Mouse (Mus musculus) testis, adult 2 months (tissue): ENCODE measurements around the gene Slc32a1.

Source experiments
- CTCF ChIP-seq: fragments of 200-500 bp; IDR thresholded peaks from 2 replicates; pipeline ENCODE4 v1.5.1; 2012; ENCODE audit warnings: low read depth, mild to moderate bottlenecking, inconsistent platforms, low read length, moderate library complexity; ENCODE audit not compliant: control insufficient read depth, insufficient read depth, insufficient replicate concordance
- POLR2A ChIP-seq: fragments of 200-500 bp; IDR thresholded peaks from 2 replicates; pipeline ENCODE4 v1.6.1; 2012; ENCODE audit warnings: low read depth, mild to moderate bottlenecking, inconsistent platforms, low read length, moderate library complexity; ENCODE audit not compliant: control insufficient read depth

DNA sequence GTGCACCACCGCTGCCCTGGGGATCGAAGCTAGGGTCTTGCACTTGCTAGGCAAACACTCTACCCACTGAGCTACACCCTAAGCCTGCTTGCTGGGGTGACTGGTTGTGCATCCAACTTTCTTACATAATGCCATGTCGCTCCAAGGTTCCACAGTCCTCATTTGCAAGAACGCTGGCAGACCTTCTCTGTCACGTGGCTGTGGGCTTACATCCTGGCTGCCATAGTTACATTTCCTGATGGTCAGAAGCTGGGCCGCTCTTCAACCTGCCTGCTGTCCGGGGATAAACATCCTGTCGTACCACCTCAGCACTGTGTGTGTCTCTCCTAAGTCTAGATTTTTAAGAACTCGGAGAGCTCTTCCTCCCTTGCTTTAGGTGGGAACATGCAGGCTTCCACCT lies 44.1 kb downstream of the Slc32a1 start:
- TF ChIP-seq POLR2A (no peak), CTCF (no peak)
